23 mouse cellular contexts compared by ENCODE assay signal in genomic region chr6:5956316-5956913, GRCm38 (mm10).
DNase-seq lines count a peak whose midpoint lies in the region; ATAC-seq and TF ChIP-seq lines count a peak whose summit lies in the region.
"Had no signal": no experiment of that assay in that cellular context is flagged by ENCODE, and none has a peak within 500 bp of the region (broad histone marks: within the 10 kb centered on the region; RNA-seq: fewer than 3 reads in every experiment).

No protein-coding gene starts in this region.

- H3K9ac ChIP-seq in heart, adult 2 months (ENCODE audit: low read depth, low read length), result no peak overlapping the region
- no peak overlapping the region for H3K9ac ChIP-seq in neural tube, embryonic 12.5 days
- H3K9ac ChIP-seq: forebrain, embryonic 12.5 days; heart, embryonic 12.5 days; hindbrain, embryonic 14.5 days; kidney, embryonic 15.5 days; neural tube, embryonic 13.5 days had no signal

- H3K27ac ChIP-seq in heart, adult 2 months, result no peak overlapping the region
- H3K27ac ChIP-seq in neural tube, embryonic 12.5 days, result no peak overlapping the region
- H3K27ac ChIP-seq: forebrain, embryonic 12.5 days; hindbrain, embryonic 14.5 days; kidney, embryonic 15.5 days; neural tube, embryonic 13.5 days had no signal

- H3K9me3 ChIP-seq in neural tube, embryonic 12.5 days, result no peaks in the 10 kb centered on the region
- H3K9me3 ChIP-seq: forebrain, embryonic 12.5 days; G1E; heart, embryonic 12.5 days; kidney, embryonic 15.5 days; neural tube, embryonic 13.5 days had no signal

- 0 out of 2 replicates have a peak, but pooled peaks have one; percentile 21 for ATAC-seq in neural tube, embryonic 12.5 days (ENCODE audit: low FRiP score, low read depth)
- ATAC-seq: activated CD4-positive, CD25-positive, alpha-beta regulatory T cell, adult 4 months; intestine, embryonic 16.5 days had no signal

- no peaks in the 10 kb centered on the region for H3K4me1 ChIP-seq in heart, adult 2 months (ENCODE audit: control insufficient read depth, insufficient read depth, low read length)
- no peaks in the 10 kb centered on the region for H3K4me1 ChIP-seq in neural tube, embryonic 12.5 days
- H3K4me1 ChIP-seq: forebrain, embryonic 12.5 days; heart, embryonic 12.5 days; kidney, embryonic 15.5 days had no signal

- H3K27me3 ChIP-seq in heart, adult 2 months (ENCODE audit: control insufficient read depth, insufficient read depth, low read length), result no peaks in the 10 kb centered on the region
- H3K27me3 ChIP-seq in neural tube, embryonic 12.5 days (replicated peaks), result no peaks in the 10 kb centered on the region
- H3K27me3 ChIP-seq: forebrain, embryonic 12.5 days; heart, embryonic 12.5 days; kidney, embryonic 15.5 days; neural tube, embryonic 13.5 days had no signal

- no peaks in the 10 kb centered on the region for H3K79me2 ChIP-seq in heart, adult 2 months (replicated peaks; ENCODE audit: control insufficient read depth, insufficient read depth, low read length)

- H3K4me2 ChIP-seq in neural tube, embryonic 12.5 days (replicated peaks), result no peak overlapping the region
- H3K4me2 ChIP-seq: forebrain, embryonic 12.5 days; heart, embryonic 12.5 days; hindbrain, embryonic 14.5 days; kidney, embryonic 15.5 days; liver, embryonic 11.5 days; midbrain, embryonic 11.5 days; neural tube, embryonic 13.5 days had no signal

- no peak overlapping the region for H3K4me3 ChIP-seq in heart, adult 2 months
- no peak overlapping the region for H3K4me3 ChIP-seq in neural tube, embryonic 12.5 days
- H3K4me3 ChIP-seq: forebrain, embryonic 12.5 days; heart, embryonic 12.5 days; kidney, embryonic 15.5 days; neural tube, embryonic 13.5 days had no signal

- no peaks in the 10 kb centered on the region for H3K36me3 ChIP-seq in heart, adult 2 months (ENCODE audit: control insufficient read depth, insufficient read depth, low read length)
- no peaks in the 10 kb centered on the region for H3K36me3 ChIP-seq in neural tube, embryonic 12.5 days
- H3K36me3 ChIP-seq: forebrain, embryonic 12.5 days; G1E; heart, embryonic 12.5 days; kidney, embryonic 15.5 days; neural tube, embryonic 13.5 days had no signal

- intact Hi-C loops in heart, adult 2 months (cut with DNase I), result no loop called here

- TF ChIP-seq EP300 in heart, adult 2 months (IDR thresholded peaks at IDR 0.05; ENCODE audit: insufficient read depth, low read depth, low read length), result no peak

- peak; percentile 81 for DNase-seq in heart, adult 11 months
- no peak for DNase-seq in heart, adult 2 months
- peak; percentile 43 for DNase-seq in embryo, embryonic 11 days
- peak; percentile 49 for DNase-seq in forelimb bud, embryonic 11.5 days (ENCODE audit: low read depth, low spot score)
- no peak for DNase-seq in heart, adult 18-20 months
- DNase-seq in heart, adult 8-10 months (ENCODE audit: low spot score), result no peak
- DNase-seq: adrenal gland, postnatal 10 days; cerebellum, adult 11 months; cerebellum, postnatal 36 days; gastrocnemius, postnatal 36 days; lung, adult 18-20 months; thymus, postnatal 36 days had no signal

- TF ChIP-seq POLR2A in heart, adult 2 months (IDR thresholded peaks at IDR 0.05; ENCODE audit: insufficient read depth, low read depth, low read length), result no peak

- TF ChIP-seq CTCF in heart, adult 2 months (IDR thresholded peaks at IDR 0.05), result no peak

- WGBS in heart, adult 2 months, result 80% methylated on average over 10 of the region's 10 CpGs
- 61% methylated on average over 10 of the region's 10 CpGs for WGBS in neural tube, embryonic 12.5 days

Comparison
In these comparisons a context has a peak if more than half of its experiments do, and no peak if none do; other contexts are left out.
1. DNase-seq: peak in heart, adult 11 months (single experiment), embryo, embryonic 11 days (single experiment) and forelimb bud, embryonic 11.5 days (single experiment); none in heart, adult 2 months (0 of 2), heart, adult 18-20 months (0 of 2) and heart, adult 8-10 months (single experiment).